In genomic region chr11:100892435-100892834, GRCm38 (mm10) we compare ENCODE assay signal across 15 mouse cellular contexts. TPM values are rescaled to one million over a fixed set of nuclear protein-coding genes. Genes with fewer than 3 reads are reported as not detected.
DNase-seq lines count a peak whose midpoint lies in the region; ATAC-seq and TF ChIP-seq lines count a peak whose summit lies in the region.
"Had no signal": no experiment of that assay in that cellular context is flagged by ENCODE, and none has a peak within 500 bp of the region (broad histone marks: within the 10 kb centered on the region; RNA-seq: fewer than 3 reads in every experiment).

No protein-coding gene starts in this region.

- no peak overlapping the region for H3K9ac ChIP-seq in lung, embryonic 14.5 days
- no peak overlapping the region for H3K9ac ChIP-seq in heart, embryonic 11.5 days (ENCODE audit: low read depth, low read length)
- H3K9ac ChIP-seq in liver, embryonic 14.5 days (replicated peaks): no peak overlapping the region
- H3K9ac ChIP-seq: embryonic facial prominence, embryonic 15.5 days; forebrain, embryonic 15.5 days had no signal

- TF ChIP-seq CTCF in lung, embryonic 14.5 days (IDR thresholded peaks at IDR 0.05; ENCODE audit: low read depth): no peak
- no peak for TF ChIP-seq CTCF in lung, adult 2 months (IDR thresholded peaks at IDR 0.05; ENCODE audit: insufficient read depth, low read length)
- no peak for TF ChIP-seq CTCF in liver, embryonic 14.5 days (IDR thresholded peaks at IDR 0.05; ENCODE audit: low read depth)

- TF ChIP-seq POLR2A in lung, adult 2 months (IDR thresholded peaks at IDR 0.05; ENCODE audit: borderline replicate concordance, extremely low read depth, low read depth, low read length): no peak

- 0 out of 2 replicates have a peak overlapping the region, but pooled peaks have one; percentile 18 for H3K27ac ChIP-seq in lung, embryonic 14.5 days (ENCODE audit: low read depth)
- peak overlapping the region; percentile 84; the same call in 1 of the 2 replicates for H3K27ac ChIP-seq in heart, embryonic 11.5 days (ENCODE audit: low read depth, low read length)
- peak overlapping the region; percentile 76 for H3K27ac ChIP-seq in liver, embryonic 14.5 days
- no peak overlapping the region for H3K27ac ChIP-seq in hindbrain, embryonic 10.5 days
- H3K27ac ChIP-seq: embryonic facial prominence, embryonic 15.5 days; forebrain, embryonic 15.5 days had no signal

- H3K4me1 ChIP-seq in lung, embryonic 14.5 days (ENCODE audit: insufficient read depth): no peaks in the 10 kb centered on the region; the same call in 1 of the 2 replicates
- peaks cover 2% of the 10 kb centered on the region; the same call in 1 of the 2 replicates for H3K4me1 ChIP-seq in lung, adult 2 months (ENCODE audit: control insufficient read depth, insufficient read depth, low read length)
- H3K4me1 ChIP-seq in heart, embryonic 11.5 days (ENCODE audit: control insufficient read depth, insufficient read depth, low read length): peaks cover 28% of the 10 kb centered on the region
- peaks cover 28 to 51% of the 10 kb centered on the region in 2 experiments for H3K4me1 ChIP-seq in liver, embryonic 14.5 days (replicated peaks; ENCODE audit: control insufficient read depth in 2 of 2, insufficient read depth in 2 of 2, low read length in 1 of 2)
- peaks cover 10% of the 10 kb centered on the region for H3K4me1 ChIP-seq in hindbrain, embryonic 10.5 days (replicated peaks)

- 85% methylated on average over 5 of the region's 5 CpGs for WGBS in lung, embryonic 14.5 days
- 76% methylated on average over 5 of the region's 5 CpGs for WGBS in lung, adult 2 months
- WGBS in heart, embryonic 11.5 days (ENCODE audit: insufficient replicate concordance): 69% methylated on average over 5 of the region's 5 CpGs
- 65% methylated on average over 5 of the region's 5 CpGs for WGBS in liver, embryonic 14.5 days (ENCODE audit: insufficient replicate concordance)
- WGBS in hindbrain, embryonic 10.5 days: 82% methylated on average over 5 of the region's 5 CpGs

- no peak for ATAC-seq in lung, embryonic 14.5 days (ENCODE audit: insufficient read depth)
- no peak for ATAC-seq in heart, embryonic 11.5 days (replicated peaks; ENCODE audit: insufficient number of reproducible peaks, low FRiP score, low TSS enrichment)
- ATAC-seq in liver, embryonic 14.5 days (ENCODE audit: insufficient read depth): no peak
- no peak for ATAC-seq in erythroid progenitor cell, adult 5-6 weeks (replicated peaks; ENCODE audit: low FRiP score, poor library complexity, severe bottlenecking)
- ATAC-seq: forebrain, embryonic 15.5 days had no signal

- 0 out of 2 replicates have a peak, but pooled peaks cover 23% of the 10 kb centered on the region for H3K36me3 ChIP-seq in lung, embryonic 14.5 days (ENCODE audit: insufficient read depth)
- peaks cover 2% of the 10 kb centered on the region for H3K36me3 ChIP-seq in heart, embryonic 11.5 days (ENCODE audit: control insufficient read depth, insufficient read depth, low read length)
- H3K36me3 ChIP-seq in liver, embryonic 14.5 days (replicated peaks; ENCODE audit: control insufficient read depth, insufficient read depth, low read depth): peaks cover 16% of the 10 kb centered on the region
- no peaks in the 10 kb centered on the region; the same call in 1 of the 2 replicates for H3K36me3 ChIP-seq in hindbrain, embryonic 10.5 days
- H3K36me3 ChIP-seq: forebrain, embryonic 15.5 days had no signal

- no peak overlapping the region for H3K4me2 ChIP-seq in lung, embryonic 14.5 days
- H3K4me2 ChIP-seq in heart, embryonic 11.5 days: no peak overlapping the region
- H3K4me2 ChIP-seq in liver, embryonic 14.5 days (ENCODE audit: low read depth): peak overlapping the region; percentile 61
- H3K4me2 ChIP-seq: embryonic facial prominence, embryonic 15.5 days; forebrain, embryonic 15.5 days; midbrain, embryonic 11.5 days had no signal

- DNase-seq in adrenal gland, postnatal 14 days: peak; percentile 49
- no peak for DNase-seq in adrenal gland, adult 18-20 months (ENCODE audit: low spot score in 2 of 2)
- no peak for DNase-seq in lung, embryonic 14.5 days
- DNase-seq in lung, adult 2 months: no peak
- DNase-seq in liver, embryonic 14.5 days (ENCODE audit: low read depth in 3 of 3, low spot score in 3 of 3): no peak
- no peak for DNase-seq in hindbrain, embryonic 10.5 days (ENCODE audit: low spot score)
- DNase-seq: cerebellum, adult 2 months; kidney, adult 8-10 months; layer of hippocampus, postnatal 36 days; lung, postnatal 14 days had no signal

- H3K27me3 ChIP-seq in lung, embryonic 14.5 days (ENCODE audit: insufficient read depth, low read length): no peaks in the 10 kb centered on the region
- H3K27me3 ChIP-seq in heart, embryonic 11.5 days (ENCODE audit: control insufficient read depth, insufficient read depth, low read length): no peaks in the 10 kb centered on the region
- H3K27me3 ChIP-seq in liver, embryonic 14.5 days (ENCODE audit: control insufficient read depth, insufficient read depth, low read length): no peaks in the 10 kb centered on the region
- H3K27me3 ChIP-seq in hindbrain, embryonic 10.5 days (ENCODE audit: insufficient read depth, poor library complexity, severe bottlenecking): 0 out of 2 replicates have a peak, but pooled peaks cover 5% of the 10 kb centered on the region
- H3K27me3 ChIP-seq: embryonic facial prominence, embryonic 15.5 days; forebrain, embryonic 15.5 days had no signal

- H3K9me3 ChIP-seq in lung, embryonic 14.5 days (ENCODE audit: low read depth, low read length): no peaks in the 10 kb centered on the region
- no peaks in the 10 kb centered on the region for H3K9me3 ChIP-seq in heart, embryonic 11.5 days (replicated peaks; ENCODE audit: control insufficient read depth, low read length)
- no peaks in the 10 kb centered on the region for H3K9me3 ChIP-seq in liver, embryonic 14.5 days (ENCODE audit: control insufficient read depth, low read length)
- H3K9me3 ChIP-seq in hindbrain, embryonic 10.5 days: no peaks in the 10 kb centered on the region
- H3K9me3 ChIP-seq: embryonic facial prominence, embryonic 15.5 days; forebrain, embryonic 15.5 days had no signal

- no peak for TF ChIP-seq EP300 in liver, embryonic 14.5 days (IDR thresholded peaks at IDR 0.05; ENCODE audit: low read depth)

- no peak overlapping the region for H3K4me3 ChIP-seq in lung, embryonic 14.5 days (ENCODE audit: low read depth, low read length)
- H3K4me3 ChIP-seq in lung, adult 2 months (replicated peaks; ENCODE audit: extremely low read depth, low read depth, low read length): no peak overlapping the region
- no peak overlapping the region for H3K4me3 ChIP-seq in heart, embryonic 11.5 days (ENCODE audit: low read depth, low read length)
- no peak overlapping the region for H3K4me3 ChIP-seq in liver, embryonic 14.5 days (ENCODE audit: insufficient read depth in 1 of 2, low read depth in 2 of 2, low read length in 2 of 2)
- no peak overlapping the region for H3K4me3 ChIP-seq in hindbrain, embryonic 10.5 days
- H3K4me3 ChIP-seq: embryonic facial prominence, embryonic 15.5 days; forebrain, embryonic 15.5 days had no signal

RNA-seq across cellular contexts. Expression of gene Stat5a, which starts 33.3 kb away (rescaled TPM):
- 37.8 and 44.2 TPM in 2 replicates for total RNA-seq in adrenal gland, postnatal 14 days (2021)
- total RNA-seq in adrenal gland, adult 18-20 months (2021): 10 to 100 TPM; 28.0 to 29.3 TPM
- polyA plus RNA-seq in lung, embryonic 14.5 days (2014; fragmentation: Nextera tagmentation; extraction: Ambion mirVana): 5.4 and 5.8 TPM in 2 replicates
- polyA plus RNA-seq in lung, adult 2 months (2012; rRNA removed): 19.0 and 20.4 TPM in 2 replicates
- polyA plus RNA-seq in heart, embryonic 11.5 days (2014; fragmentation: Nextera tagmentation; extraction: Ambion mirVana): 5.6 and 5.9 TPM in 2 replicates
- 7.8 and 8.5 TPM in 2 replicates for polyA plus RNA-seq in liver, embryonic 14.5 days (2012; rRNA removed)
- polyA plus RNA-seq in liver, embryonic 14.5 days (2014; fragmentation: Nextera tagmentation; extraction: Ambion mirVana): 7.2 and 8.6 TPM in 2 replicates
- 3.2 and 7.5 TPM in 2 replicates for total RNA-seq in erythroid progenitor cell, adult 5-6 weeks (2015; ENCODE audit: low replicate concordance)
- total RNA-seq in erythroid progenitor cell, adult 5-6 weeks (2017; ENCODE audit: low replicate concordance): 5.3 and 5.4 TPM in 2 replicates
- polyA plus RNA-seq in hindbrain, embryonic 10.5 days (2016; fragmentation: Nextera tagmentation; extraction: Ambion mirVana): 2.0 and 2.8 TPM in 2 replicates

RNA-seq across cellular contexts. Expression of gene Stat5b, which starts 41.9 kb away (rescaled TPM):
- total RNA-seq in adrenal gland, postnatal 14 days (2021): 72.8 and 74.6 TPM in 2 replicates
- 10 to 100 TPM; 40.1 to 74.3 TPM for total RNA-seq in adrenal gland, adult 18-20 months (2021)
- polyA plus RNA-seq in lung, embryonic 14.5 days (2014; fragmentation: Nextera tagmentation; extraction: Ambion mirVana): 26.6 and 27.9 TPM in 2 replicates
- 38.8 and 44.7 TPM in 2 replicates for polyA plus RNA-seq in lung, adult 2 months (2012; rRNA removed)
- 26.4 and 32.0 TPM in 2 replicates for polyA plus RNA-seq in heart, embryonic 11.5 days (2014; fragmentation: Nextera tagmentation; extraction: Ambion mirVana)
- polyA plus RNA-seq in liver, embryonic 14.5 days (2012; rRNA removed): 10.6 and 12.4 TPM in 2 replicates
- 16.4 and 19.3 TPM in 2 replicates for polyA plus RNA-seq in liver, embryonic 14.5 days (2014; fragmentation: Nextera tagmentation; extraction: Ambion mirVana)
- total RNA-seq in erythroid progenitor cell, adult 5-6 weeks (2015; ENCODE audit: low replicate concordance): 5.9 and 10.1 TPM in 2 replicates
- total RNA-seq in erythroid progenitor cell, adult 5-6 weeks (2017; ENCODE audit: low replicate concordance): 7.0 and 10.3 TPM in 2 replicates
- 13.6 and 14.8 TPM in 2 replicates for polyA plus RNA-seq in hindbrain, embryonic 10.5 days (2016; fragmentation: Nextera tagmentation; extraction: Ambion mirVana)

RNA-seq across cellular contexts. Expression of gene Stat3, which starts 46.9 kb away (rescaled TPM):
- 75.1 and 82.4 TPM in 2 replicates for total RNA-seq in adrenal gland, postnatal 14 days (2021)
- total RNA-seq in adrenal gland, adult 18-20 months (2021): 100 to 1,000 TPM in 1 of 2 experiments, 10 to 100 TPM in 1; 87.0 to 102 TPM
- 33.8 and 36.5 TPM in 2 replicates for polyA plus RNA-seq in lung, embryonic 14.5 days (2014; fragmentation: Nextera tagmentation; extraction: Ambion mirVana)
- polyA plus RNA-seq in lung, adult 2 months (2012; rRNA removed): 115 and 147 TPM in 2 replicates
- polyA plus RNA-seq in heart, embryonic 11.5 days (2014; fragmentation: Nextera tagmentation; extraction: Ambion mirVana): 45.0 and 49.0 TPM in 2 replicates
- polyA plus RNA-seq in liver, embryonic 14.5 days (2012; rRNA removed): 15.0 and 17.7 TPM in 2 replicates
- 27.2 and 27.4 TPM in 2 replicates for polyA plus RNA-seq in liver, embryonic 14.5 days (2014; fragmentation: Nextera tagmentation; extraction: Ambion mirVana)
- 31.0 and 31.4 TPM in 2 replicates for total RNA-seq in erythroid progenitor cell, adult 5-6 weeks (2015; ENCODE audit: low replicate concordance)
- total RNA-seq in erythroid progenitor cell, adult 5-6 weeks (2017; ENCODE audit: low replicate concordance): 26.2 and 26.6 TPM in 2 replicates
- polyA plus RNA-seq in hindbrain, embryonic 10.5 days (2016; fragmentation: Nextera tagmentation; extraction: Ambion mirVana): 21.1 and 31.5 TPM in 2 replicates
